Mouse (Mus musculus) granulocyte monocyte progenitor cell, adult 5-6 weeks (primary cell): ENCODE results near the gene Smad3. TPM values are rescaled to one million over a fixed set of nuclear protein-coding genes. Genes with fewer than 3 reads are reported as not detected.

ENCODE experiments used
- ATAC-seq: replicated peaks from 2 replicates; pipeline ENCODE4 v1.8.0; 2016; ENCODE audit warnings: mild to moderate bottlenecking, moderate TSS enrichment, inconsistent platforms; ENCODE audit not compliant: poor library complexity, severe bottlenecking
- total RNA-seq, 2 experiments: library from RNA; stranded (forward) in 1 of 2; stranded (reverse) in 1 of 2; fragments of 200-712, 200-1000 nt in 1 of 2; fragments of >200 nt in 1 of 2; fragmentation: Nextera tagmentation in 1 of 2; gene quantifications; 2 replicates each; pipeline ENCODE4 v1.2.3; 2014 to 2017

Gene Smad3
- total RNA-seq, 2 experiments from 2014 or later = 12.6 to 24.7 TPM

DNA sequence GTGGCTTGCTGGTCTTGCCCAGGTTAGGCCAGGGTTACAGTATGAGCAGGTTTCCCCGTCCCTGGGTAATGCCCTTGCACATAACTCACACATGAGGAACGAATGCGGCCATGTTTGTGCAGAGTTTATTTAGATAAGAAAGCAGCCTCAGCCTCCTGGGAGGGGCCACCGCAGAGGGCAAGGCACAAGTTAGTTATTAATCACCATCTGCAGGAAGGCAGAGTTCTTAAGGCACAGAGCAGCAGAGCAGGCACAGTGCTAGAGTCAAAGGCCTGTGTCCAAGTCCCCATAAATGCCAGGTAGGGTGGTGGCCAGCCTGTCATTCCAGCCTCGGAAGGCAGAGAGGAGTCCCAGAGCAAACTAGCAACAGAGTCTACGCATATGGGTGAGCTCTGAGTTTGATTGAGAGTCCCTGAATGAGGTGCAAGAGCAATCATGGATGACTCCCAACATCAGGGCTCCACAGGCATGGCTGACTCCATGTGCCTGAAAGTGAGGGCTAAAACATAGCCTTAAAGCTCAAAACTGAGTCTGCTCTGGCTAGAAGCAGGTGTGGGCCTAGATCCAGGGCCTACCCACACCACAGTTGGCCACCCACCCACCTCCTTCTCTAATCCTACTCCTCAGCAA is 17.2 kb upstream of the Smad3 start:
- ATAC-seq = no peak

DNA sequence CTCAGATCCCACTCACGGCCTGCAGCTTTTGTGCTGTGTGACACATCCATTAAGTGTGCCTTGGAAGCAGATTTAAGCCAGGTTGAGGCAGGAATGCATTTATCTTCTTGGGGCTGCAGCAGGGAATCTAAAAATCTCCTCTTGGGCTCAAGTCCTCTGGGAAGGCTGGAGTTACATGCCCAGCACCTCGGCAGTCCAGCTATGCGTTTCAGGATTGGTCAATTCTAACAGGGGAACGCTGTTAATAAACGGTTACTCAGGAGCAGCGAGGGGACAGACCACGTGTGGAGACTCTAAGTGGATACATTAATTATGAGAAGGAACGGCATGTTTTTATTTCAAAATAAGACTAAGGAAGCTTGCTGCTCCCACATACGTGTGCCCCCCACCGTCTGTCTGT is 14.7 kb upstream of the Smad3 start:
- ATAC-seq = no peak

DNA sequence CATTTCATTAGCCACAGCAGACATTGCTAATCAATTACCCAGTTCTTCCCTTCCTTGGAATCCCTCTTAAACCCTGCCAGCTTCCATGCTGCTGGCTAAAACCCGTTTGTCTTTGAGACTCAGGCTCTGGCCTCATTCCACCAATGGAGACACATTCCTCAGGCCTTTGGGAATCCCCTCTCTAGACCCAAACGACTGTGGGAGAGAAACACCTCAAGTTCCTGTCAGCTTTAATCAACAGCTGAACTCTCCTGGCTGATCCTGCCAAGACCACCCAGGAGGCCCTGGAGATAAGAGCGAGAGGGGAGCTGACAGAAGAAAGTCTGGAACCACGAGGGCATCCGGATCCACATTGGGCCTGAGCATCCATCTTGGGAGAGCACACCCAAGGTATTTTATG is 13.9 kb upstream of the Smad3 start:
- ATAC-seq = no peak

DNA sequence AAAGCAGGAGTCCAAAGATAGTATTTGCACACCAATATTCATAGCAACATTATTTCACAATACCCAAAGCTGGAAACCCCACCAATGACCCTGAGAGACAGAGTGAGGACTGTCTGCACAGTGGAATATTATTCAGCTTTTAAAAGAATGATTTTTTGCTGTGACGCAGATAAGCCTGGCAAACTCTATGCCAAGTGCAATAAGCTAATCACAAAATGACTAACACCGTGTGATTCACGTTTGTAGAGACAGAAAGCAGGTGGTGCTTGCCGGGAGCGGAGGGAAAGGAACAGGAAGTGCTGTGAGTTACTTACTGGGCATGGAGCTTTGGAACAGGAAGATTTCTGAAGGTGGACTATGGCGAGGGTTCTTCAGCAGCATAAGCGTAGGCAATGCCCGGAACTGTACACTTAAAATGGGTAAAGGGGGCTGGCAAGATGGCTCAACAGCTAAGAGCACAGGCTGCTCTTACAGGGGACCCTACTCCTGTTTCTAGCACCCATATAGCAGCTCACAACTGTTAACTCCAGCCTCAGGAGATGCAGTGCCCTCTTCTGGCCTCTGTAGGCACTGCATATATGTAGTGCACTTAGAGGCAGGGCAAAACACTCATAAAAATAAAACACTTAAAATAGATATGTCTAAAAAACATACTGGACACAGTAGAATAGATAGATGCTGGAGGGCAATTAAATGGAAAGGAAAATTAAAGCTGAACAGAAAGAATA is 3.7 kb upstream of the Smad3 start:
- no peak for ATAC-seq

DNA sequence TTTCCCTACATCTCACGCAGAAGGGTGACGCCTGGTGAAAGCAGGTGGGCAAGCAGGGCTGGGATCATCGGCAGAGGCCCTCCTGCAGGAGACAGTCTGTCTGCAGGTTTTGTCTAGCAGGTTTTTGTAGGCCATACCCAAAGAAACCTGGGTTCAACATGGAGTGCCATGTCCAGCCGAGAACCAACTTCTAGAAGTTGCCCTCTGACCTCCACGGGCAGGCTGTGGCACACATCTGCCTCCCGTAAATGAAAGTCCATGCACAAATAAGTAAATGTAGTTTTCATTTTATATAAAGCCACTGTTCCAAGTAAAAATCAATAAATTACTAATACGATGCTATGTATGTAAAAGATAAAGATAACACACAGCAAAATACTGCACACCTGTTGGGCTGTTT is 3.0 kb upstream of the Smad3 start:
- no peak for ATAC-seq

DNA sequence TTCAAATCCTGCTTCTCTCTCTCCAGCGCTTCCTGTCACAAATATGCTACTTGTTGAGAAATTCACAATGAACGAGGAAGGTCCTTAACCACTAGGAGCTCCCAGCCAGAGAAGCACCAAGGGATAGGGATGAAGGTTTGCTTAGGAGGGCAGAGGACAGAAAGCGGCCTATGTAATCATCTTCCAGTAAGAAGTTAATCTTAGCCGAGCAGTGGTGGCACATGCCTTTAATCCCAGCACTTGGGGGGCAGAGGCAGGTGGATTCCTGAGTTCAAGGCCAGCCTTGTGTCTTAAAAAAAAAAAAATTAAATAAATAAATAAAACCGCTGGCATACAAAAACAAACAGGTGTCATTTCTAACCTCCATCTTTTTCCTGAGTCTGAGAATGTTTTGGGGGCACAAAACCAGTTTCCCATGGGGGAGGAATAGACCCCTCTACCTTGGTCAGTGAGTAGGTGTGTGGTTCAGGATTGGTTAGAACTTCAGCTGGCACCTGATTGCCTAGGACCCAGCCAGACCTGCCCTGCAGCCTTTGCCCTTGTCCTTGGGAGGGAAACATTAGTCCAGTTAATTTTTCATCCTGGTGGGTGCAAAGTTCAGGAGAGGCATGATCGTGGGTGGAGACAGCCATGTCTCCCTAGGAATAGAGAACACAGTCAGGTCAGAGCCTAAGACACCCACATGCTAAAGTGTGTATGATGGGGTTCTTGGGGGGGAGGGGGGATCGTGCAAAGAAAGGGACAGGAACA is 2.4 kb upstream of the Smad3 start:
- ATAC-seq = no peak

DNA sequence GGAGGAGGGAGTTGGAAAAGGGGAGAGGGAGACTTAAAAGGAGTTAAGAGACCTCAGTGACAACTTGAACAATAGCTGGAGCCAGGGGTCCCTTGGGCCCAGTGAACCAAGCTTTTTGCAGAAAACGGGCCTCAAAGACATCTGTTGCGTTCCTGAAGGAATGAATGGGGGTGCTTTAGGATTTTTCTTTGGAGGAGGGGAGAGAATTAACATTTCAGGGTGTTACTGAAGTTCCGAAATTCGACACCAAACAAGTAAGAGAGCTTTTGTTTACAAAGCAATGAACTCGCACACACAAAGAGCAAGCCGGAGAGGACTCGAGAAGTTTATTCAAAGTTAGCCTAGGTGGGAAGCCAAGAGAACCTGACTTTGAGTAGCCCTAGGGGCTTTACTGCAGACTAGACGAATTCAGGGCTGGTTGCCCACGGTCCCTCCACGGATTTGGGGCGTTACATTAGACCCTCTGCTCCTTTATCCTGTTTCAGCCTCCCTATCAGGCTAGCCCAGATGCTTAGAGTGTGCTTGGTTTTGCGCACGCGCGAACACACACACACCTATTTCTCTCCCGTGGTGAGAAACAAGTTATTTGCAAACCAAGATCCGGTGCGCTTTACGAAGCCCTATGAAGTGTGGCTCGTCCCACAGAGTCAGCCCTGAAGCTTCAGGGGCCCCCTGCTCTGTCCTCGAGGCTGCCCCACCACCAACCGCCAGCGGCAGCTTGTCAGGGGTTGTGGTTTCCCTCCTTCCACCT is 1.0 kb upstream of the Smad3 start:
- peak; percentile 24 for ATAC-seq

DNA sequence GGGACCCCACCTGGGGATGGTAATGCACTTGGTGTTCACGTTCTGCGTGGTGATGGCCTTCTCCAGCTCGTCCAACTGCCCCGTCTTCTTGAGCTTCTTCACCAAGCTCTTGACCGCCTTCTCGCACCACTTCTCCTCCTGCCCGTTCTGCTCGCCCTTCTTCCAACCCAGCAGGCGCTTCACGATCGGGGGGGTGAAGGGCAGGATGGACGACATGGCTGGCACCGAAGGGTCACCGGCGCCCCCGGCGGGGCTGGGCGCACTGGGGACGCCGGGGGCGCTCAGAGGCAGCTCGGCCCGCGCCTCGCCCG is 377 bp downstream of the Smad3 start:
- ATAC-seq = no peak

DNA sequence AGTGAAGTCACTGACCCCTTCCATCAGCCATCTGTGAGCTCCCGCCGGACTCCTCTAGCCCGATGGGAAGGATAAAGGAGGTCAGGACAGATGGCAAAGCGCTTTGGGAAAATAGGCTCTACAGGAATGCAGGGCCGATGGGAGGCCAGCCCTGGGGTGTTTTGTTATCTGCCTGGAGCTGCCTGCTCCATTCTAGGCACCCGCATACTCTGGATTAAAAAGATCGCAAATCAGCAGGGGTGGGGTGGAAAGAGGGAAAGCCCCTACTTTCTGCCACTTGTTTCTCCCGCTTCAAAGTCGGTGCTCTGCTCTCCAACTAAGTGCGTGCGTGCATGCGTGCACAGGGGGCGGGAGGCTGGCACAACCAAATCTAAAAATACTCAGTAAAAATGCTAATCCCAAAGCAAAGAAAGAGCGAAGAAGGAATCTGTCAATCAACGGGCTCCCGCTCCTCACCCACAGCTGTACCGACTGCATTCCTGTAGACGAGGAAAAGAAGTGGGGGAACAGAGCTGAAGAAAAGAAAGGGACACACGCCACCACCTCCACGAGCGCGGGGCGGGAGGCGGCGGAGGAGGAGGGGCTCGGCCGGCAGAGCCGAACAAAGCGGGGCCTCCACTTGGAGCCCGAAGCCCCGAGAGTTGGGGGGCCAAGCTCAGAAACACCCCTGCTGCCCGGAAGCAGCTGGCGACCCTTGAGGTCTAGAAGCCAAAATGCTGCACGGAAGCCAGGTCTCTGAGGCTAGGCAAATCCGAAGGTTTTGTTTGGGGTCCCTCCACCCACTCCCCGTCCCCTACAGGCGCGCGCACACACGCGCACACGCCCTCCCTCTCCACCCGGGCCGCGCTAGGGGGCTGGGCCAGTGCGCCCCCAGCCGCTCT is 973 bp downstream of the Smad3 start:
- ATAC-seq = no peak

DNA sequence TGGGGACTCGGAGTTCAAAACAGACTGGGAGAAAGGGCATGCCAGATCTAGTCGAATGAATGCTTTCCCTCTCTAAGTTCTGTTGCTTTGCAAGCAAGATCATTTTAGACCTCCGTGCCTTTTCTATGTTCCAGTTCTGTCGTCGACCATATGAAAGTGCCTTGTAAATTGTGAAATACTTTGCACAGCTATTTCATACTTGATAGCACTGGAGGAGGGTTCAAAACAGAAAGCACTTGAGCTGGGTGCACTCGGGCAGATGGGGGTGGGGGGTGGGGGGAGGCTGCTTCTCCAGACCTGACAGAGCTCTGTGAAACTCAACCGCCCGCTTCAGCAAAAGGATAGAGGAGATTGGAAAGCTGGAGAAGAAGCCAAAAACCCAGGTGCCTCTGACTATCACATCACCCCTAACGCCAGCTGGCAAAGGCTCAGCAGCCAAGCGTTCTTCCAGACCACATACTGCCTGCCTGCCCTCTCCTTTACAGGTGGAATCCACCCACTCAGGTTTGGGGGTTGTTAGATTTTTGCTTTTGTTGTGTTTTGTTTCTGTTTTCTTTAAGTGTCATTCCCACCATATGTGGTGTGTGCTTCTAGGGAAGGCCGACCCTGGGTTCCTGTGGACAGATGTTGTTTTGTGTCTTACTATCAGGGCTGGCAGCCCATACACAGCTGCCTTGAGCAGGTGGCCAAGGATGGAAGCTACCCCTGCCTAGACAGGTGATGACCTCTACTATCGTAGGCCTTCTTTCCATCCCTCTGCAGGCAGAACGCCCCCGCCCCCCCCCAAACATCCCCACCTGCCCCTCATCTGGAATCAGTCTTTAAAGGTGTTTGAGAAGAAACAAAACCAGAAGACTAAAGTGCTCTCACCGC is 1.9 kb downstream of the Smad3 start:
- 0 out of 2 replicates have a peak, but pooled peaks have one; percentile 10 for ATAC-seq

DNA sequence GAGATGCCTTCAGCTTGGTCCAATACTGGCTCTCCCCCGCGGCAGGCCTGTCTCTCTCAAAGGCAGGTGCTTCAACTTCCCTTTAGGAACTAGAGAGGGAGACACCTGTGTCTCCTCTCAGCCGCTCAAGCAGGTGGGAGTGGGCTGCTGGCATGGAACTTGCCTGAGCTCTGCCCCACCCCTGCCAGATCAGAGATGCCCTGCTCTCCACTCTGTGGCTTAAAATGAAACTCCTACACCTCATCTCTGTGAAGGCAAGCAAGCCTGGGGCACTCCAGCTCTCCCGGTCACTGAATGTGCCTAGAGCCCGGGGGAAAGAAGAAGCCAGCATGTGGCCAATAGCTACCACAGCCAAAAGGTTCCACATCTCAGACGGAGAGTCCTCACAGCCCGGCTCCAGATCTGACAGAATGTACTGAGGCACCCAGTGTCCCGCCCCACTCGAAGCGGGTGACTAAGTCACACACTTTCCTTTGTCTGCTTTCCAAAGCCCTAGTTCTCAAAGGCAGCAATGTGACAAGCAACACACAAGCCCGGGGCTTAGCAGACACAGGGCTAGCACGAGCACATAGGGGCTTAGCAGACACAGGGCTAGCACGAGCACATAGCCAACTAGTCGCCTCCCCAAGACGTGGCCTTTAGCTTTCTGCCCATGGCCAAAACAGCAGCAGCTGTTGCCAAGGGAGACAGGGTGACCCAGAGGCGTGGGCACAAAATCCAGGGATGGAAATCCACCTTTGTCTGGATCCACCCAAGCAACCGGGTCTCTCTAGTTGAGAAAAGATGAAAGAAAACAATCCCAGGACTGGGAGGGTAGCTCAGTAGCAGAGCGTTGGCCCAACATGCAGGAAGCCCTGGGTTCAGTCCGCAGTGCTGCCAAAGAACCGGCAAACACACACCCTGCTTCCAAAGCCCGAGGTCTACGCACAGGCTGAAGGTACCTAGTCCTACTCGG is 3.0 kb downstream of the Smad3 start:
- no peak for ATAC-seq

DNA sequence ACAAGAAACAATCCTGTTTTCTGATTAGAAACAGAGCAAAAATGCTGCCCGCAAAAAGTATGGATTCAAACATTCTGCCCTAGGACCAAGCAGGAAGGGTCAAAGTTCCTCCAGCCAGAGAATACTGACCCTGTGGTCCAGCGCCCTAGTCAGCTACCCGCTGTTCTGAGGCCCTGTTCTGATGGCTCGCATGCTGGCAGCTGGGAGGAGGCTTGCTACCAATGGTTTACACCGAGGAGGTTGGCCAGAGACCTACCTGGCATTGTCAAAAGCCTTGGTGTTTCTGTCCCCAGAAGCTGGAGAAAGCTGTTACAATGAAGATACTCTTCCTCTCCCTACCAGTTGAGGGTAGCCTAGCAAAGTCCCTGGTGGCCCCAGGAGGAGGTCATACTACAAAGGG is 3.8 kb downstream of the Smad3 start:
- no peak for ATAC-seq

DNA sequence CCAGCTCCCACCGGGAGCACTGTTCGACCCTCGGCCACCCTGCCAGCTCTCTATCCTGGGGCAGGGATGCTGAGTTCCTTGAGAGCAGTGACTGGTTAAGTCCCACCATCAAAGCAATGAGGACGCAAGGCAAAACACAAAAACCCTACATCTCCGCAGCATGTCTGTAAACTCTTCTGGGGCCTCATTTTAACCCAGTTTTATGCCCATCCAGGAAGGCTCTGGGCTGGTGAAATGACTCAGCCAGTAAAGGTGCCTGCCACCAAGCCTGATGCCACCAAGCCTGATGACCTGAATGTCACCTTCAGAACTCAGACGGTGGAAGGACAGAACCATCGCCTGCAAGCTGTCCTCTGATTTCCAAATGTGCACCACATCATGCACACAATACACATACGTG is 4.4 kb downstream of the Smad3 start:
- no peak for ATAC-seq

DNA sequence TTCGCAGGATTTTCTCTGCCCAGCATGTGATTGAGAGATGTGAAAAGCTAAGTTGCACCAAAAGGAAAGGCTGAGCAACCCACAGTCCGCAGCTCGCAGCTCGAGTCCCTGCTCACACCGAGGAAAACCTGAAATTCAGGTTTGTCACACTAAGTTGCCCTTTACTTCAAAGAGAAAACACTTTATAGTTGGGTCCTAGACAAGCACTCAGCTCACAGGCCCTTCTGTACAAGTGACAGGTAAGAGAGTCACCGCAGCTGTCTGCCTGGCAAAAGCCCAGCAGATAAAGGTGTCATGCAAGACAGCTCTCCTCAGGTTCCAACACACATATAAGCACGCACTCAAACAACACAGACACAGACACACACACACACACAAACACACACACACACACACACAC is 5.2 kb downstream of the Smad3 start:
- no peak for ATAC-seq

DNA sequence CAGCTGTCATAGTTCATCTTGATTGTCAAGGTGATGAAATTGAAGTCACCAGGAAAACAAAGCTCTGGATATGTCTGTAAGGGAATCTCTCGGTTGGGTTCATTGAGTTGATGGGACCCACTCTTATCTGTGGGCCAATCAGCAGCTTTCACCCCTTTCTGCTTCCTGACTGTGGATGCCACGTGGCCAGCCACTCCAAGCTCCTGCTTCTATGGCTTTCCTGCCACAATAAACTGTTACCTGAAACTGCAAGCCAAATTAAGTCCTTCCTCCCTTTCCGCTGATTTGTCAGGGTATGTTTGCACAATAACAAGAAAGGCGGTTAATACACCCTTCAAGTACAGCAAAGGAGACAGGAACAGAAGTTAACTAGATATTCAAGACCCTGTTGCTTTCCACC is 6.5 kb downstream of the Smad3 start:
- ATAC-seq = peak; percentile 23; the same call in 1 of the 2 replicates

DNA sequence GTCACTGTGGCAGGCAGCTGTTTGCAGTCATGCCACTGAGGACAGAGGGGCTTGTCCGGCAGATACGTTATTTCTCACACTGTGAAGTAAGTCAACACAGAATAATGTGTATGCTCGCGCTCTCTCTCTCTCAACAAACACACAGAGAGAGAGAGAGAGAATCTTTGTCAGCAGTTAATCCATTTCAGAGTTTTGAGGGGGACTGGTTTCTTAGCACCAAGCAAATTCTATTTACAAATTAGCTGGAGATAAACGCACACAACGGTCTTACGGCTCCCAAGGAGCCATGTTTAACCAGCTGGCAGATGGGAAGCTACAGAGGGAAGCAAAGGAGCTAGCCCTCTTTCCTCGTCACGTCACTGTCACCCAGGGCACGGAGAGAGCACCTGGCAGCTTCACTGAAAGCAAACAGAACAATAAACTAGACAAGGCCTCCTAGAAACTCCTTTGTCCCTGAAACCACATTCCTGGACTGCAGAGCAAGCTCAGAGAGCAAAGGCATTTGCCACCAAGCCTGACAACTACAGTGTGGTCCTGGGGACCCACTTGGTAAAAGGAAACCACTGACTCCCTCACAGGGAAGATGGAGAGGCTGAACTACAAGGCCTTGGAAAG is 7.3 kb downstream of the Smad3 start:
- ATAC-seq = no peak

DNA sequence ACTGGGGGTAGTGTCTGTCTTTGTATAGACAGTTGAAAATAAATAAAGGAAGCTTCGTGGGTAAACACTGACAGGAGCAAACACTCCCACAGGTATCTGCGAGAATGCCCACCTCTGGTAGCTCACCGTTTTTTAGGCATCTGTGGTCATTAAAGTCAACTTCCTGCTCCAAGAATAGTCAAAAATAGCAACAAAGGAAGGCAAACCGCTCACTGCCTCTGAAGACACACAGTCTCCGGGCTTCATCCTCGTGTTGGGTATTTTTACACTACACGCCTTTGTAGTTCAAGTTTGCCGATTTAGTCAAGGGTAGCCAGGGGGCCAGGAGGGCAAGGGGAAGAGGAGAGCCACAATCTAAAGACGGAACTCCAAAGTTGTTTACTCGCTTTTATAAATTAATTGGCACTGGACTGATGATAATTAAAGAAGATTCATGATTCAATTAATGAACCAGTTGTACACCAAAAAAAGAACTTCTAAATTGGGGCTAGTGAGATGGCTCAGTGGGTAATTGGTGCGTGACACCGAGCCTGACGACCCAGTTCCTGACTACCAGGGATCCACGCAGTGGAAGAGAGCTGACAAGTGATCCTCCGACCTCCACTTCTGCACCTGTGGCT is 8.4 kb downstream of the Smad3 start:
- ATAC-seq = no peak
